Mouse (Mus musculus): Measurements from ENCODE around the gene Grin2a.

GRCm38 (mm10) chr16:9671222-9671621, 324.1 kb downstream of the Grin2a start:
- TF ChIP-seq POLR2A (IDR thresholded peaks at IDR 0.05; ENCODE audit: extremely low read depth, insufficient read depth, low read length) (no peak), CTCF (IDR thresholded peaks at IDR 0.05; ENCODE audit: low read depth, low read length) (no peak)

Data from liver, adult 2 months (tissue).